Mouse (Mus musculus) lung, postnatal 0 days (tissue): ENCODE results near the gene Pink1.

Experiments
- CTCF ChIP-seq: IDR thresholded peaks from 2 replicates; pipeline ENCODE4 v1.5.1; 2016; ENCODE audit warnings: antibody characterized with exemption, mild to moderate bottlenecking
- EP300 ChIP-seq: IDR thresholded peaks from 2 replicates; pipeline ENCODE4 v1.6.1; 2016; ENCODE audit warnings: antibody characterized with exemption, mild to moderate bottlenecking, control low read depth

DNA sequence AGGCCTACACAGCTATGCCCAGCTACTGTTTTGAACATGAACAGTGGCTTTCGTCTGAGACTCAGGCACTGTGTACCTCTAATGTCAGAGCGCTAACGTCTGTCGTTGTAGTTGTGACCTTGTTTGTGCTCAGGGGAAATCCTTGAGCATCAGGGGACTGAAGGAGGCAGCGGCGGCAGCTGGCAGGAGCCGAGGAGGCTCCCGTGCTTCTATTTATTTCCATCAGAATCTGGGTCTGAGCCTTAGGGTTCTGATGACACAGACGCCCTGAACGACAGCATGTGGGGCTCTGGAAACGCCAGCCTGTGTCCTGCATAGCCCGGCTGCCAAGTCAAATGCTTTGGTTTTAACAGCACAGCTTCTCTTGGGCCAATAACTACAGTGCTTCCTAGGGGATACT lies 8.9 kb upstream of the Pink1 start:
- TF ChIP-seq CTCF (no peak), EP300 (no peak)
